Mouse (Mus musculus) heart, adult 9 months (tissue): ENCODE data around the gene Nacc1.
A peak's percentile ranks its signal among the peaks of the same experiment; 100 is the strongest.

ENCODE experiments used
- DNase-seq, 2 experiments: peaks; one replicate each; pipeline ENCODE4 v3.0.0; 2022; ENCODE audit warnings: low spot score in 2 of 2

The Nacc1 gene

GRCm38 (mm10) chr8:84714161-84714560 is 26.5 kb upstream of the Nacc1 start:
- DNase-seq, result no peak

GRCm38 (mm10) chr8:84713381-84713780 is 25.7 kb upstream of the Nacc1 start:
- DNase-seq, result no peak

DNA sequence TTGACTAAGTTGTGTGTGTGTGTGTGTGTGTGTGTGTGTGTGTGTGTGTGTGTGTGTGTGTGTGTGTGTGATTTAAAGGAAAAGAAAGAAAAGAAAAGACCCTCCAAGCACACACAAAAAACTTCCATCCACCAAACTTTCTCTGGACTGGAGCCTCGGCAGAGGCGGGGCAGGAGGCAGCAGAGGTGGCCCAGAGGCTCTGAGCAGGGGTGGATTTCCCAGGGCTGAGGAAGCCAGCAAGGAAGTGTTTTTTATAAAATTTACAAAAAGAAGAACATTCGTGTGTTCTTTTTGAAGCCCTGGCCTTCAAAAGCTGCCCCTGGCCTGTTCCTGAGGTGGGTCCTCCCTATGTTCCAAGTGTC is 25.1 kb upstream of the Nacc1 start:
- no peak for DNase-seq

GRCm38 (mm10) chr8:84711933-84712758 is 24.5 kb upstream of the Nacc1 start:
- DNase-seq, result peak; percentile 69 to 76

GRCm38 (mm10) chr8:84711312-84711711 is 23.6 kb upstream of the Nacc1 start:
- no peak for DNase-seq

DNA sequence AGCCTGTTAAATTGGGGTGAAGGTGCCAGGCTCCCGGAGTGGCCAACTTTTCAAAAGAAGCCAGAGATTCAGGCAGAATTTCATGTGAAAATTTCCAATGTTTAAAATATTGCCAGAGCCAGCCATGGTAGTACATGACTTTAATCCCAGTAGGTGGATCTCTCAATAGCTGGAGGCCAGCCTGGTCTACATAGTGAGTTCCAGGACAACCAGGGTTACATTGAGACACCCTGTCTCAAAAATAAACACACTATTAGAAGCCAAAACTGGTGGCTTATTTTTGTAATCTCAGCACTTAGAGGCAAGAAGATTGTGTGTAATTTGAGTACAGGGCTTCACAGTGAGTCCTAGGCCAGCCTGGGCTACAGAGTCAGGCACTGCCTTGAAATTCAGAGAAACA is 22.3 kb upstream of the Nacc1 start:
- no peak for DNase-seq

DNA sequence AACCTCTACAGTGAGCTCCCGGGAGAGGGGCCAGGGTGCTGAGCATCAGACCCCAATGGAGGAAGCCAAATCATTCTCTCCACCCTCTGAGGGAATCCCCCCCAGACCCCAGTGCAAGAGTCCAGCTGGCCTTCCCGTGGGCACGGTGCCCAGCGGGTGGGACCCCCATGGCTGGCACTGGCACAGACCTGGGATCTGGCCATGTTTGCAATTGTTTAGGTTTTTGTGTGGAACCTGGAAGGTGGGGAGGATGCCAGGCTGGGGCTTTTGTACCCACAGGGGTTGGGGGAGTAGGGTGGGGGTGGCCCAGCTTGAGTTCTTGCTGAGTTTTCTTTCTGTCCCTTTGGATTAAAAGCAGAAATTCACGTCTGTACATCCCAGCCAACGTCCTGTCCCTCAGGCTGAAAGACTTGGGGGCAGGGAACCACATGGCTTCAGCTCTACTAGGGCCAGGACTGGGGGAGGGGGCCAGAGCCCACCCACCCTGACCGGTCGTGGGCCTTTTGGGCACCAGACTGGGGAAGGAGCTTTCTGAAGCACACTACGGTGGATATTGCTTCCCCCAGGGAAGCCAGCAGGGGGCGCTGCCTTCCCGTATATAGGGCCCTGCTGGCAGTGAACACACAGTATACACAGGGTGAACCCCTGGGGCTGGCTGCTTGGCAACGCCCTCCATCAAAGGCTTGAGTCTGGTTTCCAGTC is 21.3 kb upstream of the Nacc1 start:
- DNase-seq, result peak; percentile 82 to 88

GRCm38 (mm10) chr8:84708071-84708541 is 20.4 kb upstream of the Nacc1 start:
- no peak for DNase-seq

- peak in 1 of 2 experiments; percentile 76 for DNase-seq
These were observed 19.7 kb upstream of the Nacc1 start for GRCm38 (mm10) chr8:84707267-84707883.

GRCm38 (mm10) chr8:84706610-84707266 is 19.1 kb upstream of the Nacc1 start:
- DNase-seq, result no peak

- DNase-seq, result no peak
These were observed 18.3 kb upstream of the Nacc1 start for GRCm38 (mm10) chr8:84705960-84706359.

DNA sequence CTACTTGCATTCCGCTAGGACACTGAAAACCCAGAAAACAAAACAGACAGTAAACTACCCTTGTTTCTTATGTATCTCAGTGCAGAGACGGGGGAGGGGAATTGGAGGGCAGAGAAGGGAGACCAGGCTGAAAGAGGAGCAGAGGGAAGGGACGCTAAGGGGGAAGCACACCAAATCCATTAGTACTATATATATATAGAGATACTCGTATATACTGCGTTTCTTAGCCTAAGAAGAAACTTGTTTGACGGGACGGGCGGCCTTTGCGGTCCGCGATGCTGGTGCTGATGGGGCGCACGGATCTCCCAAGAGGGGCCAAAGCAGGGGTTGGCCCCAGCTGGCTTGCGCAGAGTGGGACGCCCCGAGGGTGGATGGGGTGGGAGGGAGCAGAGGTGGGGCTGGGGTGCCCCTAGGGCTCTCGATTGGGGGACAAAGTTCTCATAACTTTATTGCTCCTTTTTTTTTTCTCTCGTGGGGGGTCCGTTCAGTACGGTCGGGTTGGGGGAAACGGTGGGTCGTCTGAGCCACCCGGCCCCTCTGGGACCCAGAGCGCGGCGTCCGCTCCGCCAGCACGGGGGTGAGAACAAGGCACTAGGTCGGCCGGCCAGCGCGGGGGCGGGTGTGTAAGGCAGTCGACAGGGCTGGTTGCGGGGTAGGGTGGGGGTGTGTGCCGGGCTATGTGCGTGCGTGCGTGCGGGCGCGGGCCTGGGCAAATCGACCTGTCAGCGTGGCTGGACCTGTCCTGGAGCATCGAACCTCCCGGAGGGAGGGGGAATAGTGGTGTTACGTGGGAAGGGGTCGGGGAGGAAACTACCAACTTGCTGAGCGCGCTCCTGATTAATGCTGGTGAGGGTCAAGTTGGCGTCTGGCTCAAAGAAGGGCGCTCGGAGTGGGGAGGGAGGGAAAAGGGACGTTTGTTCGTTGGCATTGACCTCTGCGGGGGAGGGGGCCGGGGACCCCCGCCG is 17.5 kb upstream of the Nacc1 start:
- DNase-seq, result peak in 1 of 2 experiments; percentile 57

DNA sequence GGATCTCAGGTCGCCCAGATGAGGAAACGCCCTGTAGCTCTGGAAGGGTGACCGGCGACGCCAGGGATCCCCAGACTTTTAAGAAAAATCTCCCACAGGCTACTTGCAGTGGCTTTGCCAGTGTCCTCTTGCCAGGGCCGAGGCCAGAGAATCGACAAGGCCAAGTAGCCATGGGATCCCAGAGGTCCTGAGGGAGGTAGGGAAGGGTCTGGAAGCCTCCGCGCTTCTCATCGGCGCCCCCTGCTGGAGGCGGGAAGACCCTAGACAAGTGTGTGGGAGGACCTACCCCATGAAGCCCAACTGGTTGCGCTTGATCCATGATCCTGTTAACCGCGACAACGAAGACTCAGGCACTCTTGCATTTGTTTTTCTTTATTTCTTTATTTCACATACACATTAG is 16.7 kb upstream of the Nacc1 start:
- peak; percentile 85 to 86 for DNase-seq

- DNase-seq, result no peak
These were observed 16.0 kb upstream of the Nacc1 start for GRCm38 (mm10) chr8:84703466-84704249.

GRCm38 (mm10) chr8:84702963-84703465 is 15.4 kb upstream of the Nacc1 start:
- no peak for DNase-seq

- DNase-seq, result no peak
These were observed 14.9 kb upstream of the Nacc1 start for GRCm38 (mm10) chr8:84702561-84702960.

GRCm38 (mm10) chr8:84700941-84701911 is 13.6 kb upstream of the Nacc1 start, which contains the start of gene Lyl1:
Gene Lyl1 (plus strand): TSS chr8:84701457.
- DNase-seq, result peak; percentile 83 to 90

DNA sequence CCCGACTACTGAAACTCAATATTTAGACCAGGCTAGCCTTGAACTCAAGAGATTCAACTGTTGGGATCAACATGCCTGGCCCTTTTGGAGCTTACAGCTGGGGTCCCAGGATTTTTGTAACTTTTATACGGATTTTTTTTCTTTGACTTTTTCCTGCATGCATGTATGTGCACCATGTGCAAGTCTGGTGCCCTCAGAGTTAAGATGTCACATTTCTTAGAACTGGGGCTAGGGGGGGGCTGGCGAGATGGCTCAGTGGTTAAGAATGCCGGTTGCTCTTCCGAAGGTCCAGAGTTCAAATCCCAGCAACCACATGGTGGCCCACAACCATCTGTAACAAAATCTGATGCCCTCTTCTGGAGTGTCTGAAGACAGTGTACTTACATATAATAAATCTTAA is 12.9 kb upstream of the Nacc1 start:
- DNase-seq, result no peak
